Mouse (Mus musculus): ENCODE measurements around the gene Camk2b. TPM values are rescaled to one million over a fixed set of nuclear protein-coding genes. Genes with fewer than 3 reads are reported as not detected.
A peak's percentile ranks its signal among the peaks of the same experiment; 100 is the strongest.

Camk2b gene
- polyA plus RNA-seq, 2 experiments: 0.40 to 0.55 TPM

DNA sequence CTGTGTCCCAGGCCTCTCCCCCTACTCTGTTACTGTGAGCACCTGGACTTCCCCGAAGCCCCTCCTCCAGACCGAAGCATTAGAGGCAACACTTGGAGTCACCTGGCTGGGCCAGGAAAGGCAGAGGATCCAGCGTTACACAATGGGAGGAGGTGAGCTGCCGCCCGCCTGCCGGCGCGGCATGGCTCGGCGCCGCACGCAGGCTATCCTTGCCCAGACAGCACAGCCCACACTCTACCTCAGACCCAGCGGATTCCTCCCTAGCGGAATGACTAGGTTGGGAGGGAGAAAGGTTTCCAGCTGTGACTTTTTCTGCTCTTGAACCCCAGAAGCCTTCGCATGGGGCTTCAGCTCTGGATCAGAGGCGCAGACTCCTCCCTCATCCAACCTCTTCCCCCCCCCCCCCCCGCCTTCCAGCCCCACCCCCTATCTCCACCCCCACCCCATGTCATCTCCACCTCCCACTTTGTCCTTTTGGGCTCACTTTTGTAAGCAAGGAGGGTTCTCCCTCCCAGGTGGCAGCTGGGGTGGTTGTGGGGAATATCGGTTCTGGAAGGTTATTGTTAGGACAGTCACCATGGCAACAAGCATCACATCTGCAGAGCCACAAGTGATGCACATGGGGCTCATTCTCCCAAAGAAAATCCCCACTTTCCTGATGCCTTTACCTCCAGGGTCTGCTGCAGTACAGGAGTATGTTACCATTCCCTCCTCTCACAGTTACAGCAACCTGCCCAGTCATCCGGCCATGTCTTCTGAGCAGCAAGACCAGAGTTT, 2.2 kb upstream of the Camk2b start:
- H3K4me3 ChIP-seq (ENCODE audit: insufficient read depth in 1 of 2, low read depth in 2 of 2, low read length in 2 of 2): no peak overlapping the region

DNA sequence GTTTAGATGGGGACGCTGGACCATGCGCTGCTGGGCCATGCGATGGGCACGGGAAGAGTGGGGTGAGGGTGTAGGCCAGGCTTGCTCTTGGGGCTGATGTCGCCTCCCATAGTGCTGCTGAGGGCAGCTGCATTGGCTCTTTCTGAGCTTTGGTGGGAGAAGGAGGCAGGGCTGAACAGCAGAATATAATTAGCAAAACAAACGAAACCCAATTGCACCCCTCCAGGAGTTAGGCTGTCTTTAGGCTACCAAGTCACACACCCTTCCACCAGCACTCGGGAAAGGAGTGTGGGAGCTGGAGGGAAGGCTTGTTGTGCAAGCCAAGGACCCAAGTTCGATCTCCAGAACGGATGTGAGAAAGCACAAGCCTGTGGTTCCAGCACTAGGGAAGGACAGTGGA, 998 bp upstream of the Camk2b start:
- H3K9me3 ChIP-seq (ENCODE audit: control insufficient read depth, low read length): no peaks in the 10 kb centered on the region
- no peaks in the 10 kb centered on the region for H3K4me1 ChIP-seq (replicated peaks; ENCODE audit: control insufficient read depth in 2 of 2, insufficient read depth in 2 of 2, low read length in 1 of 2)
- peaks cover 47% of the 10 kb centered on the region for H3K27me3 ChIP-seq (ENCODE audit: control insufficient read depth, insufficient read depth, low read length)
- no peak overlapping the region for H3K4me3 ChIP-seq (ENCODE audit: insufficient read depth in 1 of 2, low read depth in 2 of 2, low read length in 2 of 2)
- WGBS (ENCODE audit: insufficient replicate concordance): 31% methylated on average over 9 of the region's 9 CpGs
- no peak overlapping the region for H3K4me2 ChIP-seq (ENCODE audit: low read depth)
- no peak for DNase-seq (ENCODE audit: low read depth in 3 of 3, low spot score in 3 of 3)
- no peaks in the 10 kb centered on the region for H3K36me3 ChIP-seq (replicated peaks; ENCODE audit: control insufficient read depth, insufficient read depth, low read depth)
- ATAC-seq (ENCODE audit: insufficient read depth): no peak
- H3K27ac ChIP-seq: no peak overlapping the region
- TF ChIP-seq CTCF (IDR thresholded peaks at IDR 0.05; ENCODE audit: low read depth) (no peak), EP300 (IDR thresholded peaks at IDR 0.05; ENCODE audit: low read depth) (no peak)
- no peak overlapping the region for H3K9ac ChIP-seq (replicated peaks)

More for the DNA sequence above, 2.2 kb upstream of the Camk2b start:
- no peak for ATAC-seq (ENCODE audit: insufficient read depth)
- H3K4me1 ChIP-seq (replicated peaks; ENCODE audit: control insufficient read depth in 2 of 2, insufficient read depth in 2 of 2, low read length in 1 of 2): no peaks in the 10 kb centered on the region
- H3K27me3 ChIP-seq (ENCODE audit: control insufficient read depth, insufficient read depth, low read length): peaks cover 47% of the 10 kb centered on the region
- H3K9me3 ChIP-seq (ENCODE audit: control insufficient read depth, low read length): no peaks in the 10 kb centered on the region
- H3K9ac ChIP-seq (replicated peaks): no peak overlapping the region
- H3K4me2 ChIP-seq (ENCODE audit: low read depth): no peak overlapping the region
- H3K36me3 ChIP-seq (replicated peaks; ENCODE audit: control insufficient read depth, insufficient read depth, low read depth): no peaks in the 10 kb centered on the region
- DNase-seq (ENCODE audit: low read depth in 3 of 3, low spot score in 3 of 3): no peak
- H3K27ac ChIP-seq: no peak overlapping the region
- WGBS (ENCODE audit: insufficient replicate concordance): 13% methylated on average over 18 of the region's 19 CpGs
- TF ChIP-seq CTCF (IDR thresholded peaks at IDR 0.05; ENCODE audit: low read depth) (no peak), EP300 (IDR thresholded peaks at IDR 0.05; ENCODE audit: low read depth) (no peak)

DNA sequence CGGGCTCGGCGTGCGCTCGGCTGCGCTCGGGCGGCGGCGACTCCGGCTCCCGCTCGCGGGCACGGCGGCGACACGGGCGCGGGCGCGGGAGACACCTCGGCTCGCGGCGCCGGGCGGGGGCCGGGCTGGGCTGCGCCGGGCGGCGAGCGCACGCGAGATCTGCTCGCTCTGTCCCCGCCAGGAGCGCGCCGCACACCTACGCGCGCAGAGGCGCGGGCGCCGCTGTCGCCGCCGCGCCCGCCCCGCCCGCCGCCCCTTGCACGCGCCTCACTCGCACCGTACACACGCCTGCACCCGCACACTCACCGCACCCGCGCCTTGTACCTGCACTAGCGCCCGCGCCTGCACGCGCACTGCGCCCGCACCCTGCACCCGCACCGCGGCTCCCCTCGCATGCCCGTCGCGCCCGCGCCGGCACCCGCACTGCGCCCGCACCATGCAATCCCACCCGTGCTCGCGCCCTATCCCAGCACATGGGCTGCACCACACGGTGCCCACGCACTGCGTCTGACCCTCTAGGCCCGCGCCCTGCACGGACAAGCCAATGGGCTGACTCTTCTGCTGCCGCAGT, 526 bp downstream of the Camk2b start:
- H3K4me2 ChIP-seq (ENCODE audit: low read depth): peak overlapping the region; percentile 45
- no peak for DNase-seq (ENCODE audit: low read depth in 3 of 3, low spot score in 3 of 3)
- no peaks in the 10 kb centered on the region for H3K4me1 ChIP-seq (replicated peaks; ENCODE audit: control insufficient read depth in 2 of 2, insufficient read depth in 2 of 2, low read length in 1 of 2)
- TF ChIP-seq CTCF (IDR thresholded peaks at IDR 0.05; ENCODE audit: low read depth) (no peak), EP300 (IDR thresholded peaks at IDR 0.05; ENCODE audit: low read depth) (no peak)
- H3K4me3 ChIP-seq (ENCODE audit: insufficient read depth in 1 of 2, low read depth in 2 of 2, low read length in 2 of 2): peak overlapping the region in 1 of 2 experiments; percentile 41; a peak in 3 of 4 replicates
- WGBS (ENCODE audit: insufficient replicate concordance): 3% methylated on average over 83 of the region's 95 CpGs
- 0 out of 2 replicates have a peak, but pooled peaks have one; percentile 8 for ATAC-seq (ENCODE audit: insufficient read depth)
- H3K27me3 ChIP-seq (ENCODE audit: control insufficient read depth, insufficient read depth, low read length): peaks cover 47% of the 10 kb centered on the region
- H3K9me3 ChIP-seq (ENCODE audit: control insufficient read depth, low read length): no peaks in the 10 kb centered on the region
- H3K27ac ChIP-seq: no peak overlapping the region
- H3K9ac ChIP-seq (replicated peaks): no peak overlapping the region
- H3K36me3 ChIP-seq (replicated peaks; ENCODE audit: control insufficient read depth, insufficient read depth, low read depth): no peaks in the 10 kb centered on the region

- no peak for DNase-seq (ENCODE audit: low read depth in 3 of 3, low spot score in 3 of 3)
- WGBS (ENCODE audit: insufficient replicate concordance): under 1% methylated on average over 54 of the region's 55 CpGs
- Histone ChIP-seq H3K9me3 (ENCODE audit: control insufficient read depth, low read length) (no peaks in the 10 kb centered on the region), H3K36me3 (replicated peaks; ENCODE audit: control insufficient read depth, insufficient read depth, low read depth) (no peaks in the 10 kb centered on the region), H3K9ac (replicated peaks) (no peak overlapping the region), H3K4me3 (ENCODE audit: insufficient read depth in 1 of 2, low read depth in 2 of 2, low read length in 2 of 2) (peak overlapping the region in 1 of 2 experiments; percentile 41; a peak in 3 of 4 replicates), H3K27ac (no peak overlapping the region), H3K27me3 (ENCODE audit: control insufficient read depth, insufficient read depth, low read length) (peaks cover 47% of the 10 kb centered on the region), H3K4me2 (ENCODE audit: low read depth) (peak overlapping the region; percentile 45), H3K4me1 (replicated peaks; ENCODE audit: control insufficient read depth in 2 of 2, insufficient read depth in 2 of 2, low read length in 1 of 2) (no peaks in the 10 kb centered on the region)
- TF ChIP-seq EP300 (IDR thresholded peaks at IDR 0.05; ENCODE audit: low read depth) (no peak), CTCF (IDR thresholded peaks at IDR 0.05; ENCODE audit: low read depth) (no peak)
- ATAC-seq (ENCODE audit: insufficient read depth): no peak
Measured at GRCm38 (mm10) chr11:6065046-6065521, 1.1 kb downstream of the Camk2b start.
